Mouse (Mus musculus): ENCODE results near the gene Enox1. TPM values are rescaled to one million over a fixed set of nuclear protein-coding genes. Genes with fewer than 3 reads are reported as not detected.
A peak's percentile ranks its signal among the peaks of the same experiment; 100 is the strongest.

Gene Enox1
- total RNA-seq, 2 experiments from 2014 or later, result 2.0 to 2.2 TPM

DNA sequence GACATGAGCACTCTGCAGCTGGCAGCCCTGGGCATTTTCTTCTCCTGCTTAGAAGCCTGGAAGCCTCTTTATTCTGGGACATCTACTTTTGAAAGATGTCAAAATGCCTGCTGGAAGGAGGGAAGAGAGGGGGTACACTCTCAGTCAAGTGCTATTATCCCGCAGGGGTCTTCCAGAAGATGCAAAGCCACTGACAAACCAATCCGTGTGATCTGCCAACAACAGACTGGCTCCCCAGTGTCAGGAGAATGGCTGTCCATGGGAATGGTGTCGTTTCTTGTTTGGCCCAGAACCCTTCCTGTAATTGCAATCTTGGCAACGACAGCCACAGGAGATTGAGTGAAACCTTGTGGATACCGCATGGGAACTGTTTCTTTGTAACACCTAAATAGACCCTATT, 390.8 kb downstream of the Enox1 start:
- intact Hi-C loops (cut with DNase I), result no loop called here

GRCm38 (mm10) chr14:77548963-77549362, 392.4 kb downstream of the Enox1 start:
- intact Hi-C loops (cut with DNase I), result no loop called here
- no peak for DNase-seq

More for the DNA sequence above, 390.8 kb downstream of the Enox1 start:
- DNase-seq, result no peak

DNA sequence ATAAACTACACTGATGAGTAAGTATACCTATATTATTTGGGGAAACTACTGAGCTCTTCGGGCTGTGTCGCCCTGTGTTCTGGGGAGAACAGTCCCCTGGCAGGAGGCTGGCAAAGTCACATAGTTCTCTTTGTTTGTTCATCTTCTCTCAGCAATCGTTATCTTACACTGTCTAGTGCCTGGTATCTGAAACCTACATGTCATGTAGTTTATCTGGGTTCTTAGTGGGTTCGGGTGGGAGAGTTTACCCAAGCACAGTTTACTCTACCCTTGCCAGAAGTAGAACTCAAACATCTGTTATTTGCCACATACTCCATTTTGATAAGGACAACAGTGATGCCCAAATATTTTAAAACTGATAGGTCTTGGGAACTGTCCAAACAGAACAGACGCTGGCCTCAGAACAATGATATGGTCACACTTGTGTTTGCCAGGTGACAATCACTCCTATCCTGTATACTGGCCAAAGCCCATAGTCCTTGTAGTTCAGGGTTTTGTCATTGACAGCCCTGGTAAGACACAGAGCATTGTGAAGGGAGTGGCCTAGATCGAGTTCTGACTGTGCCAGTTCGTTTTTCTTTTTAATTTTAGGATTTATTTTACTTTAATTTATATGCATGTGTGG, 401.0 kb downstream of the Enox1 start:
- intact Hi-C loops (cut with DNase I), result no loop called here
- DNase-seq, result peak in 1 of 2 experiments; percentile 56

- intact Hi-C loops (cut with DNase I), result no loop called here
- no peak for DNase-seq
Measured at GRCm38 (mm10) chr14:77558910-77559309, 402.3 kb downstream of the Enox1 start.

DNA sequence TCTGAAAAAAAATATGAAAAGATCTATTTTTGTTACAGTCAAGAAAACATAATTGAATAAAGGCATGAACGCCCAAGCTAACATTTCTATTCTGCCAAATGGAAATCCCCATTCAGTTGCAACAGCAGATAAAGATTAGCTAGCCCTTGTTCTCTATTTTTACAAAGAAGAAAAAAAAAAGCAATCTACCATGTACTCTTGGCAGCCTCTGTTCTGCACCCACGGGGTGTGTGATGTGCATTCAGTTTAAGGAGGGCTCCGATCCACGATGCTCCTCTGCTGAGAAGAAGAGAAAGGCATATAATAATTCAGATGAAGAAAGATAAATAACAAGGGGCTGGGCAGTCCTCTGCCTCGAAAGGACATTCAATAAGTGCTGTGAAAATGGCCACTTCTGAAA, 403.2 kb downstream of the Enox1 start:
- DNase-seq, result no peak
- intact Hi-C loops (cut with DNase I), result no loop called here

DNA sequence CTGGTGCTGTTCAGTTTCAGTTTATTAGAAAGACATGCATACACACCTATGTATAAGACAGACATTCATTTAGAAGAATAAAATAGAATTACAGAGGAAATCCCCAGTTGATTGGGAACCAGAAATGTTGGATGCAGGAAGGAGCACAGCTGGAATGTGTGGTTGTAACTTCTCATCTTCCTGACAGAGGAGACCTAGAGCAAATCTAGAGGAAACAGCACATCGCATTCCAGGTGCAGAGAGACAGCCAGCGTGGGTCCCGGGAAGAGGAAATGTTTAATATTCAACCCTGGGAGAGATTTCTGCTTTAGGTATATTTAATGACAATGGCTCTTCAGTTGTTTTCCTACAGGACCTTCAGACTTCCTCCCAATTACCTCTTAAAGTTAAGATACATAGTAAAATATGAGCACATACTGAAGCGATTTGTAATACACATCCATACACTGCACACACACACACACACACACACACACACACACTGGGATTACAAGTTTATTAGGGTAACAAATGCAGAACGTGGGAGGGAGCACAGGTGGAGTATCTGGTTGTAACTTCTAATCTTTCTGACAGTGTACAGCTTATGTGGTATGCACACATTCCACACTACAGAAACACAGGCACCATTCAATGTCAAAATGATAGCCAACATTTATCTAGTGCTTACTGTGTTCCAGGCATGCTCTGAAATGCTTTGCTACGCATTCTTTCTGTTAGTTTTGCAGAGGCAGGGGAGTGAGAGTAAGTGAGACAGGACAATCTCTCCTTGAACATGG, 405.4 kb downstream of the Enox1 start:
- intact Hi-C loops (cut with DNase I), result no loop called here
- no peak for DNase-seq

DNA sequence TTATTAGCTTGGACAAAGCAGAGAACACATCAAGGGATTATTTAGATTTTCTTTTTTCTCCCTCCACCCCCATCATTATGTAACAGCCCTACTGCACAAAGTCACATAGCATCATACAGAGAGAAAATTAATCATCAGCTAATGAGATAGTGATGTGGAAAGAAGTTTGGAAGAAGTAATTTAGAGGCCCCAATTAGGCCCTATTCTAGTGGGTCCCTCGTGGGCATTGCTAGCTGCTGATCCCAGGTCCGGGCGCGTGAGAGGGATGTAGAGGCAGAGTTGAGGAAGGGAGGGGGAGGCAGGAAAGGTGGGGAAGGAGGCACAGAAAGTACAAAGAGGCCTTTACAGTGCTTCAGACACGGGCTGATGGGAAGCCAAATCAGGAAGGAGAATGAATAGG, 407.4 kb downstream of the Enox1 start:
- intact Hi-C loops (cut with DNase I), result no loop called here
- no peak for DNase-seq

DNA sequence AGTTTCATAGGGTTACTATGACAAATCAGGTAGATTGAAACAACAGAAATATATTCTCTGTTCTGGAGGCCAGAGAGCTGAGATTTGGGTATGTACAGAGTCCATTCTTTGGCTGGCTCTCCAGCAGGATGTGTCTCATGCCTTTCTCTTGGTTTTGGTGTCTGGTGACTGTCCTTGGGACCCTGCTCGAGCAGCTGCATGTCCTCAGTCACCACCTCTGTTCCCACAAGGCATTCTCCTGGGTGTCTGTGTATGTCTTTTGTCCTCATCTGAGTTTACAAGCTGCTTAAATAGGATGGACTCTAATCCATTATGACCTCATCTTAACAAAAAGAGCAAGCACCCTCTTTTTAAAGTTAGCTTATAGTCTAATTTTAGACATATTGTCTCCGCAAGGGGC, 410.6 kb downstream of the Enox1 start:
- intact Hi-C loops (cut with DNase I), result no loop called here
- no peak for DNase-seq

GRCm38 (mm10) chr14:77574436-77574835, 417.9 kb downstream of the Enox1 start:
- DNase-seq, result no peak

DNA sequence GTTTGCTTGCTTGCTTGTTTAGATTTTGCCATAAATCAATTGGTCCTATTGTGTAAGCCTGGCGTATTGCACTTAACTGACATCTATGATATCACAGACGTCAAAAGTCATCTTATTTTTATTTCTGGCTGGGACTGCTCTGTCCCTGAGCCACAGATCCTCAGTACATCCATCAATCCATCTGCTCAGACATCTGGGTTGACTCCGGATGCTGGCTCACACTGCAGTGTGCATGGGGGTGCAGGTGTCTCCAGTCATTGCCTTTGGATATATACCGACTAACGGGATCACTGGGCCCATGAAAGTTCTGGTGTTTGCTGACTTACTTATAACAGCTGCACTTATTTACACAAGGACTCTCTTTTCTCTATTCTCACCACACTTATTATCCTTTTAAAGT, 419.8 kb downstream of the Enox1 start:
- DNase-seq, result no peak
- intact Hi-C loops (cut with DNase I), result no loop called here

More at GRCm38 (mm10) chr14:77574436-77574835, 417.9 kb downstream of the Enox1 start:
- intact Hi-C loops (cut with DNase I), result no loop called here

DNA sequence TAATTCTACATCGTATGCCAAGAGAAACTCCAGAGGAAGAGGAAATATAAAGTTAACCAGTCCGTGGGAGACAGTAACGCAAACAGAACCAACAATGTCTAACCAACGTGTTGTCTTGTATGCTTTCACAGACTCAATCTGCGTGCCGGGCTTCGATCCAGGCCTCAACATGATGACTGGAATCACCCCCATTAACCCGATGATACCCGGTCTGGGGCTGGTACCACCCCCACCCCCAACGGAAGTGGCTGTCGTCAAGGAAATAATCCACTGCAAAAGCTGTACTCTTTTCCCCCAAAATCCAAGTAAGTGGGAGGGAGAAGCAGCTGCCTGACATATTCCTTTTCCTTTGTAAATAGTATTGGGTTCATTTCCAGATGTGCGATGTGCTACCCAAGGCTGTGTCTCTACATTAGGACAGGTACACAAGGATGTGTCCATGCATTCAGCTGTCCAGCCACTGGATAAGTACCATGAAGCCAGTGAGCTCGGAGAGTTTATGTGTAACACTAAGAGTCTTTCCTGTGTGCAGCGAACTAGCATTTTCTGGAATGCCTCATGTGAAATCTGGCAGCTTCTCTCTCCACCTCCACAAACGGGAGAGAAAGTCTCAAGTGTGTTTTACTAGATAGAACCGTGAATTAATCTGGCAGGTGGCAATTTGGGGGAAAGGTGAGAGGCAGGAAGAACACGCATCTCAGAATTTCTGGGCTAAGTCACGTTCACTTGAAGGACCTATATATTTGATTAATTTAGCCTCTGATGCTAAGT, 421.1 kb downstream of the Enox1 start:
- intact Hi-C loops (cut with DNase I), result no loop called here
- no peak for DNase-seq

DNA sequence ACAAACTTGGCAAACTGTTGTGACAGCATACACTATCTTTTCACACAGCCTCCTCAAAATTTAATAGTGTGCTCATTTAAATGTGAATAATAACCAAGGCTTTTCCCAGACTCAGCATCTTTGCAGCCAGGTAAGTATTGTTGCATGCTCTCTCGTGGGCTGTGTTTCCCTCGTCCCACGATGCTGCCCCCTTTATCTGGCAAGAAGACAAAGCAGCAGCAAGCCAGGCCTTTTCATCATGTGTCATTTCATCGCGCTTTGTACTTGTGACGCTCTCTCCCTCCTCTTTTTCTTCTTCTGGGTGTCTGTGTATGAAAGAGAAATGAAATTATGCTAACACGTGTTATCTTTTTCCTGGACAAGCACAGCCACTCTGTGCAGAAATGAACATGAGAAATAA, 421.8 kb downstream of the Enox1 start:
- intact Hi-C loops (cut with DNase I), result no loop called here
- DNase-seq, result no peak

DNA sequence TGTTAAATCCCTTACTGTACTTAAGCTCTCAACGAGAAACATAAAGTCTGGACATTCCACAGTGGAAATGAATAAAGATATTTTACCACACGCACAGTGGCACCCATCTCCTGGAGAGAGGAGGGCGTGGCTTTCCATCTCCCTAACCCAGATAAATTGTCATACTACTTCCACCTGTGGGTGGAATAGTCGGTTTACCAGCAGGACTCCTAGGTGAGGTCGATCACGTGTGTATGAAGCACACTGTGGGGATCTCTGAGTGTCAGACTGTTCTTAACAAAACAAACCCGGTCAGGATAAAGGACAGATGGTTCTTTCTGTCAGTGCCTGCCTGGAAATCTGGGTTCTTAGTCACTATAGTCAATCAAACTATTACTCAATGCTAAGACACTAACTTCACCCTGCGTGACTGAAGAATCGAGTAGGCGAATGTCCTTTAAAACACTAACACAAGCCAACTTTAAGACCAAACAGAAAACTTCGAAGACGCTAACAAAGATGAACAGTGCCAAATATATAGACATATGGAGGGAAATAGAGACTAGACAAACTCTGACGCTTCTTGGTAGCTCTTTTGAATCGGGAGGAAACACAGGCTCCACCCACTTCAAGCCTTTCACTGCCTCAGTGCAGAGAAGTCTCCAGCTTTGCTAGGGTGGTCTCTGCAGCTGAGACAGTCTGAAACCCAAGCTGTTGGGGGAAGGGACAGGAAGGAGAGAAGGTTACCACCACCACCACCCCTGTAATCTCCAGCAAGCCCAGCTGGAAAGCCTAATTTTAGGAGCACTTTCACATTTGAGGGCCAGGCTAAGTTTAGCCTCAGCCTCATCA, 423.8 kb downstream of the Enox1 start:
- intact Hi-C loops (cut with DNase I), result no loop called here
- peak in 1 of 2 experiments; percentile 45 for DNase-seq

DNA sequence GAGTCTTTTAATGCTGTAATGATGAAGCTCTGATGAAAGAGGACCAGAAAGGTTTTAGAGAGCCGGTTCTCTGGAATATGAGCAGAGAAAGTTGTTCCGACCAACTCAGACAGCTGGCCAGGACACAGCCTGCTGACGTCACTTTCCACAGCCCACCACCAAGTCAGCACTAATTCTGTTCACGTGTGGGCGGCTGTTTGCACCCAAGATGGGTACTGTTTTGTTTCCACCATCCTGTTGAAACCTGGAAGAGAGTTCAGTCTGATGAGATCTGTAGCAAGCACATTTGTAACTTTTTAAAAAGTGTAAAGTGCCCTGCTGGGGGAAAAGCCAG, 424.3 kb downstream of the Enox1 start:
- intact Hi-C loops (cut with DNase I), result no loop called here
- DNase-seq, result peak in 1 of 2 experiments; percentile 32

DNA sequence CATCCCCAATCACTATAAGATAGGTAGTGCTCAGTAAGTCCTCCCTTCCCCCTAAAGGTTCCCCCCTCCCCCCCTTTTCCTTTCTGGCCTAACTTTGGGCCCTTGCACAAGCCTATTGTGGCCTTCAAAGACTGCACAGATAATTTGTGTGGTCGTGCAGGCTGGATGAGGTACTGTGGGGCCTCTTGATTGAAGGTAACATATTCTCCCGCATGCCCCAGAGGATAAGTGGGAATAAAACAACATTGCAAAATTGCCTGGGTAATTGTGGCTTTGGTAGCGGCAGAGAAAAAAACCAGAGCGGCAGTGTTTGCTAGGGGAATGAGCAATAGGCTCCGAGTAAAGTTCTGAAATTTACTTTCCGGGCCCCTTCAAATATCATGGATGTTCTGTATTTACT, 425.1 kb downstream of the Enox1 start:
- intact Hi-C loops (cut with DNase I), result no loop called here
- DNase-seq, result no peak

DNA sequence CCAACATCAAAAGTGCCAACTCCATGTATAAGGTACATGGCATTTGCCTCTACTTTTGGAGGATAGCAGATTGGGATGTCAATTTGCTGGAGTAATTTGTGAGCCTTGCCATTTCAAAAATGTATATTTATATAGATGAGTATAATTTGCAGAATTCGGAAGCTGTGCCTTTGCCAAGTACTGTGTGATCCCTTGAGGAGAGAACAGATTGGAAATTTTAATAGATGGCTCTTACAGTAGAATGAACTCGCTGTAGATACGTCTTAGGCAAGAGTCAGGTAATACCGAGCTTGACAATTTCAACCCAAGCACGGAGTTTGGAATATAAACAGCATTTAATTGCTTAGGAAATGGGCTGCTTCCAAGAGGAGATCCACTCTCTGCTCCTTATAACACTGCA, 427.9 kb downstream of the Enox1 start:
- no peak for DNase-seq
- intact Hi-C loops (cut with DNase I), result no loop called here

GRCm38 (mm10) chr14:77585031-77585800, 428.7 kb downstream of the Enox1 start:
- peak in 1 of 2 experiments; percentile 23 for DNase-seq
- intact Hi-C loops (cut with DNase I), result no loop called here

- intact Hi-C loops (cut with DNase I), result no loop called here
- peak; percentile 44 to 50 for DNase-seq
Measured at GRCm38 (mm10) chr14:77586033-77586432, 429.5 kb downstream of the Enox1 start.

DNA sequence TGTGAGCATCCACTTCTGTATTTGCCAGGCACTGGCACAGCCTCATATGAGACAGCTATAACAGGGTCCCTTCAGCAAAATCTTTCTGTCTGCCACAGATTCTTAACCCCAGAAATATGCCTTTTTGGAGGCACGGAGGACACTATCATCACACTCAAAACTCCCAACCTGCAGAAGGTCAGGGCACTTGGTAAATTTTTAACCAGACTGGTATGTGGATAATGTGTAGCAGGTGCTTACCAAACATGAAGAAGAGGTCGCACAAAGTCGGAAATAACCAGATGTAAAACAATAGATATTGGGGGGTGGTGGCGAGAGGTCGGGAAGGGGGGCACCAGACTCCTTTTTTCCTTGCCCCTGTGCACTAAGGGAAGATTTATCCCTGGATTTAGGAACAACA, 430.6 kb downstream of the Enox1 start:
- no peak for DNase-seq
- intact Hi-C loops (cut with DNase I), result no loop called here
